Mouse (Mus musculus): ENCODE measurements around the gene Plekha7. TPM values are rescaled to one million over a fixed set of nuclear protein-coding genes. Genes with fewer than 3 reads are reported as not detected.

Gene Plekha7
- polyA plus RNA-seq, 1 experiment from 2014 or later: 6.5 TPM

- H3K9me3 ChIP-seq: no peaks in the 10 kb centered on the region
- WGBS: 61% methylated on average over 11 of the region's 11 CpGs
Observed at GRCm38 (mm10) chr7:116286611-116287355, 21.4 kb downstream of the Plekha7 start.

DNA sequence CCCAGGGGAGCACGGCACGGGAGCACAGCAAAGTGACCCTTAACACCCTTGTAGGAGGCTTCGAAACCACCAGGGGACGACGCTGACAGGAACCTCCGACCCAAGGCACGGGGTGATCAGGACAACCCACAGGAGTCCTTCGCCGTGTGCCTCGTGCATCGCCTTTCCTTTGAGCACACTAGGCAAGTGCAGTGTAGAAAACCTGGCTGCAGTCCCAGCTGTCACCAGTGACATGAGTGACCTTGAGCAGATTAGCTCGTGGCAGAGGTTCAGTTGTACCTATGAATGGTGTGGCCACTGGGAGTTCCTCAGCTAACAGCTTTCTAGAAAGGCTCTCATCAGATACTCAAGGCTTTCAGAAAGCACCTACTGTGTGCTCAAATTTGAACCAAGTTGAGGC, 22.0 kb downstream of the Plekha7 start:
- no peaks in the 10 kb centered on the region for H3K27me3 ChIP-seq
- no peak for ATAC-seq (ENCODE audit: low FRiP score)
- H3K9ac ChIP-seq: no peak overlapping the region
- H3K36me3 ChIP-seq: no peaks in the 10 kb centered on the region
- no peak overlapping the region for H3K27ac ChIP-seq
- WGBS: 70% methylated on average over 12 of the region's 12 CpGs
- peaks cover 32% of the 10 kb centered on the region for H3K4me1 ChIP-seq (replicated peaks)
- H3K4me3 ChIP-seq: no peak overlapping the region
- no peak overlapping the region for H3K4me2 ChIP-seq
- H3K9me3 ChIP-seq: no peaks in the 10 kb centered on the region

More at GRCm38 (mm10) chr7:116286611-116287355, 21.4 kb downstream of the Plekha7 start:
- H3K4me1 ChIP-seq (replicated peaks): peaks cover 26% of the 10 kb centered on the region
- no peaks in the 10 kb centered on the region for H3K36me3 ChIP-seq
- no peak overlapping the region for H3K27ac ChIP-seq
- H3K27me3 ChIP-seq: no peaks in the 10 kb centered on the region
- H3K4me3 ChIP-seq: no peak overlapping the region
- no peak overlapping the region for H3K4me2 ChIP-seq
- H3K9ac ChIP-seq: no peak overlapping the region
- ATAC-seq (ENCODE audit: low FRiP score): no peak

- Histone ChIP-seq H3K9me3 (no peaks in the 10 kb centered on the region), H3K36me3 (no peaks in the 10 kb centered on the region), H3K4me1 (replicated peaks) (peaks cover 42% of the 10 kb centered on the region), H3K4me3 (no peak overlapping the region), H3K27ac (no peak overlapping the region), H3K27me3 (no peaks in the 10 kb centered on the region), H3K4me2 (no peak overlapping the region), H3K9ac (no peak overlapping the region)
- ATAC-seq (ENCODE audit: low FRiP score): no peak
- WGBS: 85% methylated on average over 1 of the region's 1 CpGs
Observed at GRCm38 (mm10) chr7:116285216-116285615, 23.0 kb downstream of the Plekha7 start.

GRCm38 (mm10) chr7:116282755-116283154, 25.4 kb downstream of the Plekha7 start:
- Histone ChIP-seq H3K4me1 (replicated peaks) (peaks cover 53% of the 10 kb centered on the region), H3K36me3 (no peaks in the 10 kb centered on the region), H3K27me3 (no peaks in the 10 kb centered on the region), H3K9ac (no peak overlapping the region), H3K9me3 (no peaks in the 10 kb centered on the region), H3K27ac (peak overlapping the region; percentile 55), H3K4me3 (no peak overlapping the region), H3K4me2 (peak overlapping the region; percentile 8; the same call in 1 of the 2 replicates)
- WGBS: 4% methylated on average over 11 of the region's 11 CpGs
- ATAC-seq (ENCODE audit: low FRiP score): peak; percentile 74

DNA sequence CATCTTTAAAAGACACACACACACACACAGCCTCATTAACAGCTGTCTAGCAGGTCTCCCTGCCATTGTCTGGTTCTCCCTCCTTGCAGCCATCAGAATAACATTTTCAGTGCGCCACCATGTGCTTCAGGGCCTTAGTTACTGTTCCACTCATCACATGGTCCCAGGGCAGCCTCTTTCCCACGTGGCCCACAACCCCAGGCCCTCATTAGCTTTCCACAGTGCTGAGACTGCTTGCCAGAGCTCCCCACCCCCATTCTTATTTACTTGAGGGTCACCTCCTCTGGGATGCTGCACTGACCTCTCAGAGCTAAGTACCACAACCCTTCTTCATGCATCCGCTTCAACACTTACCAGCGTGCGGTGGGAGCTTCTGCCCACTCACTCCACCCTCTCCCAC, 28.1 kb downstream of the Plekha7 start:
- H3K27me3 ChIP-seq: no peaks in the 10 kb centered on the region
- peaks cover 52% of the 10 kb centered on the region for H3K4me1 ChIP-seq (replicated peaks)
- H3K4me2 ChIP-seq: no peak overlapping the region
- 33% methylated on average over 5 of the region's 5 CpGs for WGBS
- H3K9ac ChIP-seq: no peak overlapping the region
- H3K9me3 ChIP-seq: no peaks in the 10 kb centered on the region
- no peak for ATAC-seq (ENCODE audit: low FRiP score)
- H3K27ac ChIP-seq: no peak overlapping the region
- no peak overlapping the region for H3K4me3 ChIP-seq
- H3K36me3 ChIP-seq: no peaks in the 10 kb centered on the region

GRCm38 (mm10) chr7:116278280-116278679, 29.9 kb downstream of the Plekha7 start:
- WGBS: 35% methylated on average over 9 of the region's 9 CpGs

DNA sequence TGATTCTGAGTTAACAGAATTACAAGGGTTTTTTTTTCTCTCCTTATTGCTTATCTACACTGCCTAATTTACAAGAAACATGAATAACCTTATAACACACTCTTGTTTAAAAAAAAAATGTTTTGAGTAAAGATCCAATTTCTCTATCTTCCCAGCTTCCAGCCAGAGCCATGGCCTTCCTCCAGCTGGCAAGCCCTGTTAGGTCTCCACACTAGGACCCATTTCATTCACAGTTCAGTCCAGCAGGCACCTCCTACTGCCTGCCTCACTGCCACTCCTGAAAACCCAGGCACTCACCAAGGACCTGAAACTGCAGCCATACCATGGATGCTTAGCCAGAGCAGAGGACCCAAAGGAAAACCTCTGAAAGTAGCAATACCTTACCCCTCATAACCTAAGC, 31.9 kb downstream of the Plekha7 start:
- Histone ChIP-seq H3K9ac (no peak overlapping the region), H3K9me3 (no peaks in the 10 kb centered on the region), H3K27me3 (no peaks in the 10 kb centered on the region), H3K4me1 (replicated peaks) (peaks cover 22% of the 10 kb centered on the region), H3K4me2 (no peak overlapping the region), H3K36me3 (no peaks in the 10 kb centered on the region), H3K4me3 (no peak overlapping the region), H3K27ac (no peak overlapping the region)
- no peak for ATAC-seq (ENCODE audit: low FRiP score)

More at GRCm38 (mm10) chr7:116278280-116278679, 29.9 kb downstream of the Plekha7 start:
- Histone ChIP-seq H3K27ac (no peak overlapping the region), H3K9me3 (no peaks in the 10 kb centered on the region), H3K36me3 (no peaks in the 10 kb centered on the region), H3K4me2 (no peak overlapping the region), H3K4me1 (replicated peaks) (peaks cover 39% of the 10 kb centered on the region), H3K27me3 (no peaks in the 10 kb centered on the region), H3K9ac (no peak overlapping the region), H3K4me3 (no peak overlapping the region)
- ATAC-seq (ENCODE audit: low FRiP score): no peak

DNA sequence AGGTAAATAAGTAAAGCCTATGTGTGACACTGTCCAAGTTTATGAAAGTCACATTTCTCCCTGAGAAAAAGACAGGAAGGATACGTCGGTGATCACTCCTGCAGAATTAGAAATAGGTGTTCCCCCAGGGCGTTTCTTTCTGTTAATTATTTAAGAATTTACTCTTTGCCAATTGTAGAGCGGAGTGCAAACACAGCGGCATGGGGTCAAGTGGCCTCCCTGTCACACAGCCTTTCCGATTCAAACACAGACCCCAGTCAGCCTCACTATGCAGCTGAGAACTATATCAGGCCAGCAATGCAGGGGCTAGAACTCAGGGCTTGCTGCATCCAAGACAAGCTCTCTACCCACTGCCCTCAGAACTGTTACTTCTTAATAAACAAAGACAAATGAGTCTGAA, 35.1 kb downstream of the Plekha7 start:
- H3K4me3 ChIP-seq: no peak overlapping the region
- 90% methylated on average over 6 of the region's 6 CpGs for WGBS
- ATAC-seq (ENCODE audit: low FRiP score): no peak
- peaks cover 12% of the 10 kb centered on the region for H3K4me1 ChIP-seq (replicated peaks)
- H3K9ac ChIP-seq: no peak overlapping the region
- H3K36me3 ChIP-seq: no peaks in the 10 kb centered on the region
- H3K27ac ChIP-seq: no peak overlapping the region
- H3K9me3 ChIP-seq: no peaks in the 10 kb centered on the region
- no peaks in the 10 kb centered on the region for H3K27me3 ChIP-seq
- no peak overlapping the region for H3K4me2 ChIP-seq

- no peaks in the 10 kb centered on the region for H3K36me3 ChIP-seq
- no peak for ATAC-seq (ENCODE audit: low FRiP score)
- H3K4me1 ChIP-seq (replicated peaks): peaks cover 11% of the 10 kb centered on the region
- 56% methylated on average over 6 of the region's 6 CpGs for WGBS
- H3K9ac ChIP-seq: no peak overlapping the region
- H3K27ac ChIP-seq: no peak overlapping the region
- no peaks in the 10 kb centered on the region for H3K27me3 ChIP-seq
- no peak overlapping the region for H3K4me2 ChIP-seq
- H3K4me3 ChIP-seq: no peak overlapping the region
- no peaks in the 10 kb centered on the region for H3K9me3 ChIP-seq
Observed at GRCm38 (mm10) chr7:116269501-116269995, 38.6 kb downstream of the Plekha7 start.

DNA sequence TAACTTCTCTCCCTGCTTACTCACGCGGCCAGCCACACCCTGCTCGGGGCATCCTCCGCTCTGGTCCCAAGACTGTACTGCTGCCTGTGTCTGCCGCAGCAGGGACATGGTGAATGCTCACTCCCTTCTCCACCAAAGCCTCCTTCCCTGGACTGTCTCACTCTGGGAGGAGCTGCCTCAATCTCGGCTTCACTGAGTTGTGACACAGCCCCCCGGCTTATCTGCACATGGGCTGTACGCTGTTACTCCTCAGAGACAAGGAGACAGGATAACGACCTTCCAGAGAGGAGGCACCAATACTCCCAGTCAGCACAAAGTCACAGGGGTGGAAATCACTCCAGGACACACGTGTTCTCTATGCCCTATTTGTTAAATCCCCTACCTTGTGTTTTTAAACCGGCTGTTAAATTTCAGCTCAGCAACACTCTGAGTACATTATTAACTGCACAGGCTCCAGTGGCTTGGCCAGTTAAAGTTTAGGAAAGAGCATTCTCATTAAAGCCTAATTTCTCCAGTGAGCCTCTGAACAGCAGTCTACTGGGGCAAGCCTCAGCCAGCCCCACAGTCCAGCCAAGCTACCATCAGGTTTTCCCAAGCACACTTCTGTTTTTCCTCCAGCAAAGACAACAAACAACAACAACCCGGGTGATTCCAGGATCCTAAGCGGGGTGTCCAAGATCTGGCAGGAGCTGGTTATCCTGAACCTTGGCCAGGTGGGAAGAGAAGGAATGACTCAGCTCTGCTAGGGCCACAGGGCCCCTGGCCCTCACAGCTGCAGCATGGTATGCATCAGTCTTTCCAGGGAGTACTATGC, 39.9 kb downstream of the Plekha7 start:
- WGBS: 65% methylated on average over 13 of the region's 13 CpGs
- Histone ChIP-seq H3K4me1 (replicated peaks) (peaks cover 17% of the 10 kb centered on the region), H3K9me3 (no peaks in the 10 kb centered on the region), H3K4me2 (no peak overlapping the region), H3K27ac (no peak overlapping the region), H3K4me3 (no peak overlapping the region), H3K27me3 (no peaks in the 10 kb centered on the region), H3K36me3 (no peaks in the 10 kb centered on the region), H3K9ac (no peak overlapping the region)
- no peak for ATAC-seq (ENCODE audit: low FRiP score)

GRCm38 (mm10) chr7:116263281-116263680, 44.9 kb downstream of the Plekha7 start:
- no peak overlapping the region for H3K4me3 ChIP-seq
- no peak overlapping the region for H3K27ac ChIP-seq
- no peak for ATAC-seq (ENCODE audit: low FRiP score)
- H3K9ac ChIP-seq: no peak overlapping the region
- no peaks in the 10 kb centered on the region for H3K27me3 ChIP-seq
- H3K4me2 ChIP-seq: no peak overlapping the region
- H3K4me1 ChIP-seq (replicated peaks): peaks cover 23% of the 10 kb centered on the region
- no peaks in the 10 kb centered on the region for H3K9me3 ChIP-seq
- no peaks in the 10 kb centered on the region for H3K36me3 ChIP-seq
- 49% methylated on average over 7 of the region's 7 CpGs for WGBS

GRCm38 (mm10) chr7:116262508-116262907, 45.7 kb downstream of the Plekha7 start:
- H3K36me3 ChIP-seq: no peaks in the 10 kb centered on the region
- H3K9me3 ChIP-seq: no peaks in the 10 kb centered on the region
- peaks cover 19% of the 10 kb centered on the region for H3K4me1 ChIP-seq (replicated peaks)
- no peak overlapping the region for H3K27ac ChIP-seq
- no peak for ATAC-seq (ENCODE audit: low FRiP score)
- WGBS: 27% methylated on average over 2 of the region's 2 CpGs
- no peak overlapping the region for H3K4me3 ChIP-seq
- H3K9ac ChIP-seq: 0 out of 2 replicates have a peak overlapping the region, but pooled peaks have one; percentile 5
- H3K4me2 ChIP-seq: no peak overlapping the region
- no peaks in the 10 kb centered on the region for H3K27me3 ChIP-seq

Data from hindbrain, embryonic 13.5 days (tissue).